Mouse (Mus musculus): Measurements from ENCODE around the gene Epb41l3.

Gene Epb41l3

GRCm38 (mm10) chr17:69192863-69193493 is 117.5 kb downstream of the Epb41l3 start:
- no peak for DNase-seq

DNA sequence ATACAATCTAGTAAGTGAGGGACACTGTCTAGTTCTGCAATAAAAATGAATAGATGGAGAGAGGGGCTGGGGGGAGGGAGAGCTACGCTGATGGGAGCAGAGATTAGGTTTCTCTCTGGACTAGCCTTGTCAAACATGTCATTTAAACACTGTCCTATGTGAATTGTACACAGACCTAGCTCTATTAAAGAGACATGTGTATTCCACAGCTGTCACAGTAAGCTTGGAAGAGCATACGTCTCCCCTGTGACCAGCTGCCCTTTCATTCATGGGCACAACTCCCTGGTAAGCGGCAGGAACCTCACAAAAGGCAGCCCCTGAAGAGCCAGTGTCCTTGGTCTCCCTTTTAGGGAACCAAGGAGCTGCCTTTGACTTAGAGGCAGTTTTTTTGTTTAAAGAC is 119.1 kb downstream of the Epb41l3 start:
- no peak for DNase-seq

DNA sequence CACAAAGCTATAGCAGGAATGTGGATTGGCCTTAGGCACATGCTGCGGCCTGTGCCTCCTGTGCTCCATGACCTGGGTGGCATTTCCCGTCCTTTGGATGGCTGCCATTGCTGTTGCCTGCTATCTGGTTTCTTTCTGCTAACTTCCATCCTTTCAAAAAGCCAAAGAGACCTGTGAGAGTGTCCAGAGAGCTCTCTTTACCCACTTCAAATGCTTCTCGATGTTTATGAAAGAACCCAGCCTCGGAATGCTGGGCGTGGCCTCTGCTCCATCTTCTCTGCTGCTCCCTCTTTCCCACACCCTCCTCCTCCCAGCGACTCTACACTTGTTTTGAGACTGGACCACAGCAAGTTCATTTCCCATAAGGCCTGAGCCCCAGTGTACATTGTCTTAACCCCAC is 120.3 kb downstream of the Epb41l3 start:
- no peak for DNase-seq

DNA sequence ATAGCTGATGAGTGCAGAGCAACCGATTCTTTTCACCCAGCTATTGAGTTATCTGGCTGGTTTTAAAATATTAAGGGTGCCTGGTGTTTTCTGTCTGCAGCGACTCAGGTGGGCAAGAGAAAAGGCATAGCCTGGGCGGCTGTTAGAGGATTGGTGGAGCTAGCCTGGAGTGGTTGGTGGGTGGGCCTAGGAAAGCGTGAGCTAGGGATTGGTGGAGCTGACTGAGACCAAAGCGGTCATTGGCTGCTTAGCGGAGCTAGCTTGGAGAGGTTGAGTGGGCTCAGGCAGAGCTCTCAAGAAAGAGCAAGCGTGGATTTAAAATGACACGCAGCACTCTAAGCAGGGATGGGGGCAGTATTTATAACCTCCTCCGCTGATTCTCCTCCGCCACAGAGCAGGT is 121.2 kb downstream of the Epb41l3 start:
- DNase-seq = no peak

DNA sequence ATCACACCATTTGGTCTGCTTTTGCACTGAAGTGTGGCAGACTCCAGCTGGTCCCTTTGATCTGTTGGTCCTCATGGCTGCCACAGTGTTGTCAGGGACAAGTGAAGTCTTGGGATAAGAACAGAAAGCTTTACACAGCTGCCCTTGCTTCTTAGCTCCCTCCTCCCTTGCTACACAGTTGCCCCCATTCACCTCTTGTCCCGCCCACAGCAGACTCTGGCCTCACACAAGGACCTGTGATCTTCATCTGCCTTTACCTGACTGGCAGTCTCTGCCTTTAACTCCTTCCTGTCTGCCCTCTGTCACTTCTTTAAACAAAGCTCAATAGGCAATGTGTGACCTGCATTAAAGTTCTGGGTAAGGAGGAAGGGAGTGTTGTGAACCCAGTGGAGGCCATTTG is 123.3 kb downstream of the Epb41l3 start:
- DNase-seq = no peak

GRCm38 (mm10) chr17:69199827-69200226 is 124.3 kb downstream of the Epb41l3 start:
- no peak for DNase-seq

GRCm38 (mm10) chr17:69200936-69201335 is 125.5 kb downstream of the Epb41l3 start:
- DNase-seq = no peak

- DNase-seq = no peak
Measured at GRCm38 (mm10) chr17:69205282-69205999, 130.0 kb downstream of the Epb41l3 start.

DNA sequence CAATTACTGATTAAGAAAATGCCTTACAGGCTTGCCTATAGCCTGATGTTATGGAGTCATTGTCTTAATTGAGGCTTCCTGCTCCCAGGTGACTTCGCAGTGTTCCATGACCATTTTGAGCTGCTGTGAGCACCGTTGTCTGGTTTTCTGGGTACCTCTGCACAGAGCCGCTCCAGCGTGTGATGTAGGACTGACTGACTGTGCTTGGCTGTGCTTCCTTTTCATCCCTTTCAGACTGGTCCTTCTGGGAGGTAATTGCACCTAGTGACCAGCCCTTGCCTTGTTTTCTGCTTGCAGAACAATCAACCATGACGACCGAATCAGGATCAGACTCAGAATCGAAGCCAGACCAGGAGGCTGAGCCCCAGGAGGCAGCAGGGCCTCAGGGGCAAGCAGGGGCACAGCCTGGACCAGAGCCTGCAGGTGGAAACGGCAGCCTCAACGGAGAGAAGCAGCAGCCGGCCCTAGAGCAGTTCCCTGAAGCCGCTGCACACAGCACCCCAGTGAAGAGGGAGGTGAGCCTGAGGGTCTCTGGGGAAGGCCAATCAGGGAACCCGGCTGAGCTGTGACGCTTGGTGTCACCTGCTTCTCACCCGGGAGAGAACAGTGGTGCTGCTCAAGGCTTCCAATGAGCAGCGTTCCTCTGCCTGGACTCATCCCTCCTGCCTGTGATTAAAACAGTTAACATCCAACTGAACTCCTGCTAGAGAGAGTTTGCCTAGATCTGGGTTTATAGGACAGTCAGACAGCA is 132.3 kb downstream of the Epb41l3 start:
- no peak for DNase-seq

GRCm38 (mm10) chr17:69211065-69211464 is 135.6 kb downstream of the Epb41l3 start:
- DNase-seq = no peak

GRCm38 (mm10) chr17:69216120-69216519 is 140.6 kb downstream of the Epb41l3 start:
- no peak for DNase-seq

DNA sequence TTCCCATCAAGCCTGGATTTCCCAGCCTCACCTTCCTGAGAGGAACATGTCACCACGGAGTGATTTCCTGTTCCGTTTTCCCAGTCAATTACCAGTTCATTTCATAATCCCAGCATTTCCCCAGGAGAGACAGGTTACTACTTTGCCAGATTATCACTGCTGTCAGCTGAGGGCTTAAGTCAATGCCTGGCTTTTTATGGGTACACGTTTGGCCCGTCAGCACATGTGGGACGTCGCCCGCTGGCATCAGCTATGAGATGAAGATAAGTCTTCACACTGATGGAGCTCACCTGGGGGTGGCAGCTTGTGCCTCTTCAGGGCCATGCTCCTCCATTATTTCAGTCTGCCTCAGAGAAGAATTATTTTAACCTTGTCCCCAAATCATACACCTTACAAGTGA is 145.4 kb downstream of the Epb41l3 start:
- DNase-seq = no peak

GRCm38 (mm10) chr17:69221377-69221776 is 145.9 kb downstream of the Epb41l3 start:
- no peak for DNase-seq

- no peak for DNase-seq
Measured at GRCm38 (mm10) chr17:69221966-69222692, 146.6 kb downstream of the Epb41l3 start.

- DNase-seq = no peak
Measured at GRCm38 (mm10) chr17:69225996-69226395, 150.5 kb downstream of the Epb41l3 start.

DNA sequence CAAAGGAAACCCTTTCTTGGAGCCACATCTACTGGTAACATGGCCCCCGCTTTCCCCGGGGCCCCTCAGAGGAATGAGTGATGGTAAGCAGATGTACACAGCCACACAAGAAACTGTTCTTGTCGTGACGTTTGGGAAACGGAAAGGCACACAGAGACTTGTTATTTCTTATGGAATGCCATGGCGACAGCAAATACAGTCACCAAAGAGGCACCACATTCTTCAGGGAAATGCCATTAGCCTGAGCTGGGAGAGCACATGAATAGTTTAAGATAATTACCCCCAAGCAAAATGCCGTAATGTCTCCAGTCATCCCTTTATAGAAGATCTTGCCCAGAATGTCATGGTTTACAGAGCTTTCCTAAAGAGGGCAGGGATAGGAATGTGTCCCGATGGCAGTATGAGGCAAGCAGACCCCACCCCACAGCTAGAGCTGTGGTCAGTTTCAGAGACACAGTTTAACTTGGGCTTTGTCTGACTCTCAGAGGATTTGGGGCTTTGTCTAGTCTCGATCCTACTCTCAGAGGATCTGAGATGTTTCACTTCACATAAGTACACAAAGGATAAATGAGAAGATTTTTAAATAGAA is 152.0 kb downstream of the Epb41l3 start:
- DNase-seq = no peak

DNA sequence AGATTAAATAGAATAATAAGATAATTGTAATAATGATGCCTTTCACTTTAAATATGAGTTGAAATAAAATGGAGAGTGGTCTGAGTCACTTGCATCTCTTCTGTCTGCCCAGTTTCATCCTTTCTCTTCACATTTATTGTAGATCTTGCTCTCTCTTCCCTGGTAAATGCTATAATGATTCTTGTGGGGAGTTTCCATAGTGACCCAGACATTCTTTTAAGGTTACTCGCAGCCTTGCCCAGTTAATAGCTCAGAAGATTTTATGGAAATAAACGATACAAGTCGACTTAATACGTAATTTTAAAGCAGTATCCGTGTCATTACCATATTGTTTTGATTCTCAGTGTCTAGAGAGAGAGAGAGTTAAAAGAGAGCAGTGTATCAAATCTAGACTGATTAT is 154.0 kb downstream of the Epb41l3 start:
- no peak for DNase-seq

- no peak for DNase-seq
Measured at GRCm38 (mm10) chr17:69230131-69230621, 154.7 kb downstream of the Epb41l3 start.

GRCm38 (mm10) chr17:69231360-69231759 is 155.9 kb downstream of the Epb41l3 start:
- DNase-seq = no peak

DNA sequence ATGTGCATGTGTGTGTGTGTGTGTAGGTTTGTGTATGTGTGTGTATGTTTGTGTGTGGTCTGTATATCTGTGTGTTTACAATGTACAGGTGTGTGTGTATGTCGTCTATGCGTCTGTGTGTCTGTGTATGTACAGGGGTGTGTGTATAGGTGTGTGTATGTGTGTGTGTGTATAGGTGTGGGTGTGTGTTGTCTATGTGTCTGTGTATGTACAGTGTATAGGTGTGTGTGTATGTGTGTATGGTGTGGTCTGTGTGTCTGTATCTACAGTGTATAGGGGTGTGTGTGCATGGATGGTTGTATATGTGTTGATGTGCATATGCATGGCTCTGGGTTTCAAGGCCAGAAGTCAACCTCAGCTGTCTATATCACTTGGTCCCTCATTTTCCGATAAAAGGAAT is 161.7 kb downstream of the Epb41l3 start:
- DNase-seq = no peak

DNA sequence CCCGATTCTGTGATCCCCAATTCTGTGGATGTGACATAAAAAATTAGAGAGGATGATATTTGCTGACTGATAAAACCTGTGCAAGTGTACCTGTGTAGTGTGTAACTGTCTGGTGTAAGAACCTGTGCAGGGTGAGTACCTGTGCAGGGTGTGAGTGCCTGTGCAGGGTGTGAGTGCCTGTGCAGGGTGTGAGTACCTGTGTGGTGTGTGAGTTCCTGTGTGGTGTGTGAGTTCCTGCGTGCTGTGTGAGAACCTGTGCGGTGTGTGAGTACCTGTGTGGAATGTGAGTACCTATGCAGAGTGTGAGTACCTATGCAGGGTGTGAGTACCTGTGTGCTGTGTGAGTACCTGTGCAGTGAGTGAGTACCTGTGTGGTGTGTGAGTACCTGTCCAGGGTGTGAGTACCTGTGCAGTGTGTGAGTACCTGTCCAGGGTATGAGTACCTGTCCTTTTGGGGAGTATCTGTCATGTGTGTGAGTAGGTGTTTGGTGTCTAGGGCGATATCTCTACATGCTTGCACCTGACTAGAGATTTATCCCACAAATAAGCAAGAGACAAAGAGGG is 163.4 kb downstream of the Epb41l3 start:
- DNase-seq = no peak

- no peak for DNase-seq
Measured at GRCm38 (mm10) chr17:69239423-69239822, 163.9 kb downstream of the Epb41l3 start.

All from right cerebral cortex, postnatal 4 days (tissue).